Mouse (Mus musculus) large intestine, adult 2 months (tissue): ENCODE data around the gene Clrn2. TPM values are rescaled to one million over a fixed set of nuclear protein-coding genes. Genes with fewer than 3 reads are reported as not detected.

ENCODE experiments used
- DNase-seq: peaks from one replicate; pipeline ENCODE4 v3.0.0-alpha.2; 2012; ENCODE audit warnings: low read depth, low spot score
- WGBS: fragments of 180-500 bp; shearing (Covaris S2); methylation state at CpG from one replicate; pipeline ENCODE4 v1.1.7; 2018; 5-methylcytosine and 5-hydroxymethylcytosine counted together
- polyA plus RNA-seq: library from polyadenylated mRNA; depleted of rRNA; stranded (reverse); fragments of >200 nt; gene quantifications from 2 replicates; pipeline ENCODE4 v1.2.3, GENCODE M21; 2012; rRNA removed

Clrn2 gene
- polyA plus RNA-seq, 1 experiment = not detected

DNA sequence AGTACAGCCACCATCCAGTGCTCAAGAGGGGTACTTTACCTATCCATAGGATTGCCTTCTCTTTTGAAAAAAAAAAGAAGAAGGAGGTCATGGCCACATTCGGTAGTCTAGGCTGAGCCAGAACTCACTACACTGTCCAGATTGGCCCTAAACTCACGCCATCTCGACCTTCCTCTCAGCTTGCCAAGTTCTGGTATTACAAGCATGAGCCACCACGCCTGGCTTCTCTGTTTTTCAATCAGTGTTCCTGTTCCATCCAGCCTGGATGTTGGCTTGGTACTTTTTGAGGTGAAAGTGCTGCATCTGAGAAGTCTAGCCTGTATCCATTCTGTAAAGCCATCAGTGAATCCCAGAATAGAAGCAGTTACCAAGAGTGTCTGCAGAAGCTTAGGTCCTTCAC, 42.9 kb downstream of the Clrn2 start:
- WGBS = 74% methylated on average over 4 of the region's 4 CpGs
- DNase-seq = no peak

DNA sequence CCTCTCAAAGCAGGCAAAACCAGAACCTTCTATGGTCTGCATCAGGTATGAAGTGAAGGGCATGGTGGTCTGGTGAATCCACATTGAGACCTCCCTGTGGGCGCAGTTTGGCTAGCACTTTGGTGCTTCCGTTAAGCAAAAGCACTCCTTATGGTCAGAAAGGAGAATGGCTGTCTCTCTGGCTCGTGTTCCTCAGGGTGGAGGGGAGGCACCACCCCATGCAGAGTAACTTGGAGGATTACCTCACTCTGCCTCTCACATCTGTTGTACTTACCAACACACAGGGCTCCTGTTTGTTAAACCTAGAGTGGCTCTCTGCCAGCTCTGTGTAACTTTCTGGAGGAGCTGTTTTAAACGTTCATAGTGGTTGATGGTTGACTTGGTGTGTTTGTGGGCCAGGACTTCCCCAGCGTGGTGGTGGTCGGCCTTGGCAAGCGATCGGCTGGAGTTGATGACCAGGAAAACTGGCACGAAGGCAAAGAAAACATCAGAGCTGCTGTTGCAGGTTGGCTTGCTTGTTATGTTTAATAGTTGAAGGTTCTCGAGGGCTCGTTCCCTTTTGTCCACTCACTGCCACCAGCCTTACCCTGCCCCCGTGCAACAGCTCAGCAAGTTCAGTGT, 43.5 kb downstream of the Clrn2 start:
- no peak for DNase-seq
- 71% methylated on average over 12 of the region's 12 CpGs for WGBS

DNA sequence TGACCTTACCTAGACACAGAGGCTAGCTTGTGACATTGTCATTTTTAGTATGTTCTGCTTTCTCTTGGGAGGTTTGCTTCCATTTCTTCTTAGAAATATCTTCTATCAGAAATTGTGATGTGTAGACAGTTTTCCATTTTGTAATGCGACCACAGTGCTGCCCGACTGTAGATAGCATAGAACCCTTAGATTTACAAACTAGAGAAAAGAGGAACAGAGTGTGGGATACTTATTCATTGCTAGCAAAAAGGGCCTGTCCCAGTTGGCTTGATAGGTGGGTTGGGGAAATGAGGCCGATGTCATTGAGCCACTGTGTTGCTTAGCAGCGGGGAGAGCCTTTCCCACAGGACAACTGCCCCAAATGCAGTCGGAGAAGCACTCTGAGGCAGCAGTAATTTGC, 44.0 kb downstream of the Clrn2 start:
- DNase-seq = no peak
- 92% methylated on average over 5 of the region's 5 CpGs for WGBS

DNA sequence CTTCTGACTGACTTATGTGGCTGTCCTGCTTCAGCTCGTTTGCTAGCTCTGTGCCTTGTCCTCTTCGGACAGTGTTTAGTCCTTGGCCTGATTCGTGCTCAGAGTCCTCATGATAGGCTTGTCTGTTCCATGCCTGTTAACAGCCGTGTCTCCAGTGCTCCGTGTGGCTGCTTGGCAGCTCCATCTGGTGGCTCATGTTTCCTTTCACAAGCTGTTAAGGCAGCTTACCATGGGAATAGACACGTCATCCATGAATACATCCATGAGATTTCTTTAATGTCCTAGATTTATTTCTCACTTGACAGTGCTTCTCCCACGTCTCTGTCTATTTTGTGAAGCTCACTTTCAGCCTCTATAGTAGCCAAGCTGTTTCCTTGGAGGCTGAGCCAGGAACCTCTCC, 56.5 kb downstream of the Clrn2 start:
- no peak for DNase-seq
- 80% methylated on average over 7 of the region's 7 CpGs for WGBS

DNA sequence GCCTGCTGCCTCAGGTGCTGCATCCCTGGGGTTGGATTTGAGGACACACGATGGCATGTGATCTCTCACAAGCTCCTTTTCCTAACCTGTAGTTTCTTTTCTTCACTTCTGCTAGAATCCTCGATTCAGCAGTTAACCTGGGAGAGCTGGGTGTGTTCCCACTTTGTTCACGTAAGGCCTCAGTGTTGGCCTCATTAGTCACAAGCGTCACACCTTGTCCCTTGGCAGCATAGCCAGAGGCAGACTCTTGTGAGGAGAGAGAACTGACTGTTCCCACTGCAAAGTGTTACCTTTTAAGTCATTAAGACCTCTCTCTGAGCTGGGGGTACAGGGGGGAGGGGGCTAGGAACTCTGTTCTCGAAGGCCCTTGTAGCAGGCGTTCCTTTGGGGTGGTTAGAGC, 59.4 kb downstream of the Clrn2 start:
- WGBS = 88% methylated on average over 6 of the region's 6 CpGs
- no peak for DNase-seq

DNA sequence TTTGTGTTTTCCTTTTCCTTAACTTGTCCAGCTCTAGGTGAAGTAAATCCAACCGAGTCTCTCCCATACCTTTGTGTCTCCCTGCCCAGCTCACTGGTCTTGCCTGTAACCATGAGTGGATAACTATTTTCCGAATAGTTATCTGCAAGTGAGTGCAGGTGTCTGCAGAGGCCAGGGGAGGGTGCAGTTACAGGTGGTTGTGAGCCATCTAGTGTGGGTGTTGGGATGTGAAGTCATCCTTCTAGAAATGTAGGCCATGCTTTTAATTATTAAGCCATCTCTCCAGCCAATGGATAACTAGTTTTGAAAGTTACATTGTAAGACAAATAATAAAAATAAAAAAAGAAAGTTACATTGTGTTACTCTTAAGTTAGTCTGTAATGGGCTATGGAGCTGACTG, 60.0 kb downstream of the Clrn2 start:
- WGBS = 85% methylated on average over 2 of the region's 2 CpGs
- no peak for DNase-seq

Other genes with a start within 250 kb of the Clrn2 start
- gene Qdpr, start 3.5 kb upstream of the Clrn2 start, polyA plus RNA-seq = 121 and 138 TPM in 2 replicates
- 87.9 and 183 TPM in 2 replicates for gene Lap3, start 39.6 kb downstream of the Clrn2 start, polyA plus RNA-seq
- gene Med28, start 66.5 kb downstream of the Clrn2 start, polyA plus RNA-seq = 108 and 119 TPM in 2 replicates
- gene Fam184b, start 185.9 kb downstream of the Clrn2 start, polyA plus RNA-seq = 0.02 and 0.10 TPM in 2 replicates
- 1.7 and 2.5 TPM in 2 replicates for gene Ncapg, start 216.2 kb downstream of the Clrn2 start, polyA plus RNA-seq